Mouse (Mus musculus): ENCODE results near the gene Gm8332.

DNA sequence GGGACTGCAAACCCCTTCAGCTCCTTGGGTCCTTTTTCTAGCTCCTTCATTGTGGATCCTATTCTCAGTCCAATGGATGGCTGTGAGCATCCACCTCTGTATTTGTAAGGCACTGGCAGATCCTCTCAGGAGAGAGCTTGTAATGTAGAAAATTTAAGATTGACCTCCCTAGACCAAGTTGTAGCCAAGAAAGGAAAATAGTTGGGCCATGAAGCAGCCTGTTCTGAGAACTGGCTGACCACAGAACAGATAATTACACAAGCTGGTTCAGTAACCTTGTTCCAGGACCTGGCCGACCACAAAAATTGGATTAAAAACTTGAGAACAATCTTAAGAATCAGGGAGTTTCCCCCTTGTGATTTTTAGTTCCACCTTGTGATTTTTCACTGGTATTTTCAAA is 7.3 kb upstream of the Gm8332 start:
- no peak for TF ChIP-seq ZNF384 (IDR thresholded peaks at IDR 0.05; ENCODE audit: low read depth, low read length)
- TF ChIP-seq MAFK (IDR thresholded peaks at IDR 0.05; ENCODE audit: insufficient read depth, low read depth, low read length): no peak
- TF ChIP-seq ZC3H11A (IDR thresholded peaks at IDR 0.05; ENCODE audit: borderline replicate concordance, low read depth, low read length): no peak
- no peak for TF ChIP-seq HCFC1 (IDR thresholded peaks at IDR 0.05; ENCODE audit: borderline replicate concordance, insufficient read depth, low read length)
